Mouse (Mus musculus): ENCODE measurements at regions not wholly inside any gene's neighbourhood (a gene's known extent, or its start where the extent isn't known, plus 50 kb on each side); places are given as distances from the start of the nearest gene placed in this dataset.

- DNase-seq (ENCODE audit: low spot score in 2 of 2) = no peak
Observed at GRCm38 (mm10) chr8:127753793-127754565, 604.4 kb upstream of the Nrp1 start.

DNA sequence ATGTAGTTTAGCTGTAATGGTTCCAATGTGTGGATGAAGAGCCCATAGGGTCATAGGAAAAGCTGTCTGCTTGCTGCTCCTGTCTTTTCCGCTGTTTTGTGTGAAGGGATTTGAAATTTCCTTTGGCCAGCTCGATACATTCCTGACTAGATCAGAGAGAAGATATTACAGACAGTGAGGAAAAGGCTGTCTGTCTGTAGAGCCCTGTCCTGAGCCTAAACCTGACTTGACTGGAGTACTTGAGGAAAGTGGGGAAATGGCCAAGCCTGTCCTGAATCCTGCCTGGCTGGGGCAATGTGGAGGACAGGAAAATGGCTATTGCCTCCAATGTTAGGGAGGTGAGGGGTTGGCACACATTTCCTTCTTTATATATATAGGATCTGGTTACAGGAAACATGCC, 601.0 kb upstream of the Nrp1 start:
- DNase-seq (ENCODE audit: low spot score in 2 of 2) = no peak

- no peak for DNase-seq (ENCODE audit: low spot score in 2 of 2)
Observed at GRCm38 (mm10) chr8:127759906-127760305, 598.5 kb upstream of the Nrp1 start.

- DNase-seq (ENCODE audit: low spot score in 2 of 2) = no peak
Observed at GRCm38 (mm10) chr8:127765199-127765598, 593.2 kb upstream of the Nrp1 start.

DNA sequence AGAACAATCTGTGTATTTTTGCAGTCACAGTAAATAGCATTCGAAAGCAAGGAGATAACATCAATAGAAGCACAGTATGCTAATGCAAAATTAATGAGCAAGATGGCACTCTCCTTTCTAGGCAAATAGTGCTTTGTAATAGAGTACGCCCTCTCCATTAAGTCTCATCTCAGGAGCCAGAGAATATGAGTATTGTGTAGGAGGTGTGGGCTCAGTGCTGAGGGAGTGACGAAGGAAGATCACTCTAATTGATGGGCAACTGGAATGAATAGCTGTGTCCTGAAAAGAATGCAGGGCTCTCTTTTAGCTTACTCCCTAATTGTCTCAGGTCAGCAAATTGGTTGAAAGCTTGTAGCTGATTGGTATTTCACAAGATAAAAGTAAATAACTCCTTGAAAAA, 590.1 kb upstream of the Nrp1 start:
- DNase-seq (ENCODE audit: low spot score in 2 of 2) = no peak

DNA sequence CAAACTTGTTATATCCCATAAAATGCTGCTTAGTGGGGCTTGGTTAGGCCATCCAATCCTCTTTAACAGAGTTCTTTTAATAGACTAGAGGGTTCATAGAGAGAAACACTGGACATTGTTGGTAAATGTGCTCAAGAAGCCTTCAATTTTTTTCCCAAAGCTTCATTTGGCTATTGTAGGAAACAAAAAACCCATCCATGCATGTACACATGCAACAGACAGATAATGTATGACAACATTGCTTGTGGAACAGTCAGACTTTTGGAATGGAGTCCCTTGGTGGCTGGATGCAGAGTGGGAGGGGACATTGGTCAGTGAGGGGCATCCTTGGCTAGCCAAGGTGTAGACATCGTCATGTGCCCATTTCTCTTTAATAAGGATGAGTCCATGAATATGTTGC, 588.8 kb upstream of the Nrp1 start:
- DNase-seq (ENCODE audit: low spot score in 2 of 2) = no peak

DNA sequence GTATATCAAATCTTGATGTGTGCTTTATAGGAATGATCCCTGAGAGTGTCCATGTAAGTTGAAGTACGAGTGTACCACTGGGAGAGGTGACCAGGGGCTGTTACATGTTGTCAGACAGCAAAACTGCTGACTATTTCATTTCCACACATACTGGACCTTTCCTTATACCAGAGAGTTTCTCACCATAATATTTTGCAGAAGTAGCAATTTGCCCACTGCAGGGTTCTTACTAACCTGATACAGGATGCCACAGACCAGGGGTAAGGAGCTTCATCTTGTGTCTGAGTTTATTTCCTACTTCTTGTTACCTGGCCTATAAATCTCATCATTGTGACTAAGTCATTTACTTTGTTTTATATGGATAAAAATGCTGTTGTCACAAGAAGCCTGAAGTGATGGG, 586.6 kb upstream of the Nrp1 start:
- DNase-seq (ENCODE audit: low spot score in 2 of 2) = no peak

GRCm38 (mm10) chr8:127772415-127772814, 586.0 kb upstream of the Nrp1 start:
- no peak for DNase-seq (ENCODE audit: low spot score in 2 of 2)

GRCm38 (mm10) chr8:127772917-127773316, 585.5 kb upstream of the Nrp1 start:
- no peak for DNase-seq (ENCODE audit: low spot score in 2 of 2)

- peak; percentile 17 to 42 for DNase-seq (ENCODE audit: low spot score in 2 of 2)
Observed at GRCm38 (mm10) chr8:127774642-127775041, 583.8 kb upstream of the Nrp1 start.

- peak in 1 of 2 experiments; percentile 3 for DNase-seq (ENCODE audit: low spot score in 2 of 2)
Observed at GRCm38 (mm10) chr8:127775160-127775559, 583.2 kb upstream of the Nrp1 start.

GRCm38 (mm10) chr8:127775747-127776146, 582.7 kb upstream of the Nrp1 start:
- peak; percentile 11 to 25 for DNase-seq (ENCODE audit: low spot score in 2 of 2)

GRCm38 (mm10) chr8:127778352-127779020, 579.9 kb upstream of the Nrp1 start:
- no peak for DNase-seq (ENCODE audit: low spot score in 2 of 2)

GRCm38 (mm10) chr8:127779021-127779689, 579.2 kb upstream of the Nrp1 start:
- DNase-seq (ENCODE audit: low spot score in 2 of 2) = no peak

GRCm38 (mm10) chr8:127780596-127780995, 577.8 kb upstream of the Nrp1 start:
- DNase-seq (ENCODE audit: low spot score in 2 of 2) = no peak

GRCm38 (mm10) chr8:127781011-127781410, 577.4 kb upstream of the Nrp1 start:
- DNase-seq (ENCODE audit: low spot score in 2 of 2) = no peak

DNA sequence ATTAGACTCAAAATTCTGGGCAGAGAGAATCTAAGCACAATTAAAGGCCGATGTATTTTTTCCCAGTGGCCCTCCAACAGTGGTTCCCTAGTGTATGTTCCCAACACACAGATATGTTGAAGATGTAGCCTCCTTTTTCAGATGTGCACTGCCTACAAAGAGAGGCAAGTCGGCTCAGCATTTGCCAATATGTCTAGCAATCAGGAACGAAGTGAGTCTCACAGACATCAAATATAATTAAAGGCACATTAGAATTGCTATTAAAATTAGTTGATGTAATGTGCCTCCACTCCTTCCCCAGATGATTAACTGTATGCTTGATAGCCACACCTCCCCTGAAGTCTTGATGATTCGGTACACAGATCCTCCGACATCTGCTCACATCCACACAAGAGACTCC, 565.8 kb upstream of the Nrp1 start:
- no peak for DNase-seq (ENCODE audit: low spot score in 2 of 2)

DNA sequence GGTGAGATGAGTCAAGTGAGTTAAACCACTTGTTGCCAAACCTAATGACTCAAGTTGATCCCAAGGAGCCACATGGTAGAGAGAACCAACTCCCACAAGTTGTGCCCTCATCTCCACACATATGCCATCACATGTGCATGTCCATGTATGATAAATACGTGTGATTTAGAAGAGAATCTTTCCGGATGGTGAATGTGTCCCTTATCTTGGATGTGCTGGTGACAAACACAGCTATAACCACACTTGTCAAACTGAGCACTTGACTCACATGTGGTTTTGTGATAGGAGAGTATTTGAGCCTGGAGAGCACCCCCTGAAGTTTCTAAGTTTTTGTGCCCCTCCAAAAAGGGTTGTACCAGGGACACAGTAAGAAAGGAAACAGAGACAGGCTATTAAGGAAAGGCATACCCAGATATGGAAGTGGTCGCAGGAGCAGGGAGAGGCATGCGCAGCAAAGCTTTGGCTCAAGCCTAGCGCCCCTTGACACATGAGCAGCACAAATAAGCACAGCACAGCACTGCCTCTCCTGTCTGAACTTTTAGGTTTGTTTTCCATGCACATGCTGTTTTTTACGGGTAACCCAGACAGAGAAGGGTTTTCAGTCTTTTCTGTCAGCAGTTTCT, 558.4 kb upstream of the Nrp1 start:
- no peak for DNase-seq (ENCODE audit: low spot score in 2 of 2)

DNA sequence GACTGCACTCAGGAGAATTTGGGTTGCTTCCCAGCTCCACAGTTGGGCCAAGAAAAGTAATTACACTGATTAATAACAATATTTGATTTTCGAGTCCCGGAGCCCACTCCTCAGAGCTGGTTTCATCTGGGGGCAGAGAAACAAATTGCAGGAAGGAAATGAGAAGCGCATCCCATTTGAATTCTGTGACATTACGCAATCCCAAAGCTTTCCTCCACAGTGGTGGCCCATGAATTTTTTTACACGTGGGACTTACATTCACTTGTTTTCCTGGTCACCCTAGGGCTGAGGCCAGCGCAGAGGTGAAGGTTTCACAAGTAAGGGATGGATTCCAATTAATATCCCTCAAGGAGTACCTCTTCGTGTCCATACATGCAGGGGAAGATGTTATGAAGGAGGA, 556.3 kb upstream of the Nrp1 start:
- no peak for DNase-seq (ENCODE audit: low spot score in 2 of 2)

- DNase-seq (ENCODE audit: low spot score in 2 of 2) = no peak
Observed at GRCm38 (mm10) chr8:127802661-127803333, 555.6 kb upstream of the Nrp1 start.

- no peak for DNase-seq (ENCODE audit: low spot score in 2 of 2)
Observed at GRCm38 (mm10) chr8:127809203-127810155, 548.9 kb upstream of the Nrp1 start.
